Mouse (Mus musculus) cerebellum, adult (tissue): ENCODE results near the gene Olfr187.
A peak's percentile ranks its signal among the peaks of the same experiment; 100 is the strongest.
"Not testable (repeated sequence)": the region's sequence is repeated elsewhere in the genome, so short reads cannot be mapped to it uniquely, and the experiment has no call there.

ENCODE experiments used
- ATAC-seq: cut with Nextera tagmentation; 2 replicates; pipeline ENCODE4 v1.9.2; 2017; ENCODE audit warnings: mild to moderate bottlenecking, moderate library complexity, mixed read lengths; ENCODE audit not compliant: insufficient number of reproducible peaks, low FRiP score, low TSS enrichment

Gene Olfr187

GRCm38 (mm10) chr16:59039710-59040109 lies at the start of gene Olfr187:
Olfr187 (minus strand) TSS chr16:59039767.
- no peak for ATAC-seq

DNA sequence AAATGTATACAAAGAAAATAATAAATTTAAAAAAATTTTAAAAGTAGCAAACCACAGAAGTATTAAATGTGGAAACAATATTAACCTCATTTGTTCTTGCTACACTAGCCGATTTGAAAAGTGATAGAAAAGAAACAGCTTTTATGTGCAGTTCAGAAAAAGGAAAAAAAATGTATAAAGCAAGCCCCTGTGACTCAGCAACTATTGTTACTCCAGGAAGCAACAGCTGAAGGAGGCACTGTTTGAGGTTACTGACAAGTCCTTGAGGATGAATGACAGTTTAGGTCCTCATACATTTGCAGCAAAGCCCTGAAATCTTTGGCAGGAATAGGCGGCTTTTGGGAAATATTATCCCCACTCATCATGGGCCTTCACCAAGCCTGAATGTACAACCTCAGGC lies 41.5 kb upstream of the Olfr187 start:
- ATAC-seq: not testable (repeated sequence)

DNA sequence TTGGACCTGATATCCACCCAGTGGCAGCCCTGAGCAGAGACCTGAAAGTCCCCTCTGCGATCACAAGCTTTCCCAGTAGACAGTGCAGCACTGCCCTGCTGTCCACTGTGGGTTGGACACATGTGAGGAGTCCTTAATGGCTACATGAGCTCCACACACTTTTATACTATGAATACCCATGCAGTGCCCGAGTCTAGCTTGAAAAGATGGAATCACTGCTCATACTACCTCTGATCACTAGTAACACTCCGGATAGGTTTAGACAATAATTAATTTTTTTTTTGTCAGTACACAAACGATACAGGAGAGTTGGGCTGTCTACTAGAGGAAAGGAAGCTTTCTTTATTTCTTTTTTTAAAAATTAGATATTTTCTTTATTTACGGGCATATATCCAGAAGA lies 38.3 kb upstream of the Olfr187 start, which contains the start of gene Olfr190:
Gene Olfr190 (minus strand): TSS at position 101 of the 400 bp plus-strand sequence.
- ATAC-seq: 0 out of 2 replicates have a peak, but pooled peaks have one; percentile 10

DNA sequence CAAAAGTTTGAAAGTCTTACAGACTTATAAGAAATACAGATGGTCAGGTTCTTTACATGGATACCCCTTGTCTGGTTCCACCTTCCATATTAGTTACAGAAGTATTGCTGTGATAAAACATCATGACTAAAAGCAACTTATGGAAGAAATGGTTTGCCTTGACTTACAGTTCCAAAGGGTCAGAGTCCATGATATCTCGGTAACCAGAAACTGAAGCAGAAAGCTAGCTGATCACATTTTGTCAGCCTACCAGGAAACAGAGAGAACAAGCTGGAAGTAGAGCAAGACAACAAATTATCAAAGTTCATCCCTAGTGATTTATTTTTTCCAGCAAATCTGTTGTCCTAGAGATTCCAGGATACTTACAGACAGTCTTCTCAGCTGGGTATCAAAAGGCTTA lies 34.0 kb upstream of the Olfr187 start:
- no peak for ATAC-seq

DNA sequence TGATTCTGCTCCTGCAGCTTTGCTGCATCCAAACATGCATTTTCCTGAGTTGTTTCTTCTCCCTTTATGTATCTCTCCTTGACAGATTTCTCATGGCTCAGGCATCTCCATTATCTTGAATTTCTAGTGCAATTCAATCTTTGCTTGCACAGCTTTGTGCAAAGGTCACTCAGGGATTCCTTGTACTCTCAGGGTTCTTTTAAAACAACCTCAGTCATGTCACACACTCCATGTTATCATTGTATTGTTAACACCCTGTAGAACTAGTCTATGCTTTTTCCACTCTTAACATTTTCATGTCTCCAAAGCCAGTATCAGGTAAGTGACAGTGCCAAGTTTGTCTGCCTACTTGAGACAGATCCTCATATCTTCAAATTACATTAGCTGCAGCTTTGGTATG lies 32.2 kb upstream of the Olfr187 start:
- no peak for ATAC-seq

- ATAC-seq: not testable (repeated sequence)
Measured at GRCm38 (mm10) chr16:59062411-59062810, 22.8 kb upstream of the Olfr187 start.

- ATAC-seq: not testable (repeated sequence)
Measured at GRCm38 (mm10) chr16:59049286-59049685, 9.7 kb upstream of the Olfr187 start.

- no peak for ATAC-seq
Measured at GRCm38 (mm10) chr16:59048860-59049259, 9.3 kb upstream of the Olfr187 start.

GRCm38 (mm10) chr16:59047579-59047978 lies 8.0 kb upstream of the Olfr187 start:
- ATAC-seq: no peak

DNA sequence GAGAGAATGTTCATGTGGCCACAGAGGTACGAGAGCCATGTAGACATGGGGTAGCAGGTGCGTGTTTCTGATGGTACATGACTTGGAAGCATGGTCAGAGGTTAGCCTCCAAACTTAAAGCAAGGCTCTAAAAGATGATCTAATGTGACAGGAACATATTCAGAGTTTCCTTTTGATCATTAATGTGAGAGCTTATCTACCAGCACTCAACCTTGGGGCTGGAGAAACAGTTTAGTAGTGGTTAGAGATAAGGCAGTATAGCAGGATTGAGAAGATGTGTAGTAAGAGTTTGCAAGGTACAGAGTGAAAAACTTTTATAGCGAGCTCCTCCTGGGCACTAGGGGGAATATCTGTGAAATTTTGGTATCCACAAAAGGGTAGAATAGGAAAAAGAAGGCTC lies 6.3 kb upstream of the Olfr187 start:
- no peak for ATAC-seq

DNA sequence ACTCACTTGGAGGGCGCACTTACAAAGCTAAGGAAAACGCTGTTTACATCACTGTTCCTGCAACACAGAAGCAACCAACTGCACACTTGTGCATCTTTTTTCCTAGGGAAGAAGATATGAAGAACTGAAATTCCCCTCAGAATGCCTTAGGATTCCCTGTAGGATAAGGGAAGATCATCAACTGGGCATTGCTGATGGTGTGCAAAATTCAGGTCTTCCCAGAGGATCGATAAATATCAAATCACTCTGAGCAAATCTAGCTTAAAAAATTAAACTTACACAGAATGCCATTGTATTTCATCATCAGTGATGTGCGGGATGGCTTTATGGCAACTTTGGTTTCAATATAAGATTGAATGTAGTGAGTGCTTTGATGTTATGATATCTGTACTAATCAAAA lies 9.4 kb downstream of the Olfr187 start, which contains the start of gene Olfr186:
Gene Olfr186 (minus strand): TSS at position 101 of the 400 bp plus-strand sequence.
- no peak for ATAC-seq

DNA sequence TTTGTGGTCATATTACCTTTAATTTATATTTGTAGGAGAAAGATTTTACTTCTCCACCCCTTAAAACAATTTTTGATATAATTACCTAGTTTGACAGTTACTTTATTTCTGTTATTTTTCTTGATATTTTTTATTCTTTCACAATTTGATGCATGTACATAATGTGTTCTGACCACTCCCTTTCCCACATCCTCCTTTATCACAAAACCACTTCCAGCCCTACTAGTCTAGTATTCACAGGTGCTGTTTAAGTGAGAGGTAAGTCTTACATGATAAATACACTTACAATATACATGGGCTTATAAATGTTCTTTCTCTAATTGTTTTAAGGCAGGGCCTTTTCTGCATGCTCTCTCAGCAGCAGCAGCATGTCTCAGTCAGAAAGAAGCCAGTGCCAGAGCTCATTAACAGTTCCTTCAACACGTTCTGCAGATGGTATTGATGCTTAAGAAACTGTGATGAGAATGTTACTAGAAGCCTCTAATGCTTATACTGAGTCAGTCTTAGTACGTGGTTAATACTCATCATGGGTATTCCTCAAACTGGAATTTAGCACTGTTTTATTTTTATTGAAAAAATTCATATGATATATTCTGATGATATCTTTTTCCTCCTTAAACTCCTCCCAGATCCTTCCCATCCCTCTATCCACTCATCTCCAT lies 26.1 kb downstream of the Olfr187 start:
- no peak for ATAC-seq

DNA sequence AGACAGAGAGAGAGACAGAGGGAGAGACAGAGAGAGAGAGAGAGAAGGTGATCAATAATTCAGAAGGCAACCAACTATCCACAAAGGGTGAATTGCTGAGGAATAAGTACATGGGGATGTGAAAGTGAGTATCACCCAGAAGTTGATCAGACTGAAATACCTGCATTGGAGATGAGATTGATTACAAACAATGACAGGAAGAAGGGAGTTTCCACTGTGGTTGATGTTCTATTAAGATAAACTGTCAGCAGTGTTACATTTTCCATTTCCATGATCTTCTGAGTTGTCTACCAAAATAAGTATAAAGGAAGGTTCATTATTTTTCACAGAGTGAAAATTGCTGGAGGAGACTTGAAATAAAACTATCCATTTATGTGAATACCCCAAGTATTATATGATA lies 32.4 kb downstream of the Olfr187 start:
- no peak for ATAC-seq

- ATAC-seq: no peak
Measured at GRCm38 (mm10) chr16:58995057-58995456, 44.5 kb downstream of the Olfr187 start, which contains the start of gene Olfr183. Olfr183 (plus strand) TSS chr16:58995357.
